Comparison of ENCODE assay signal across 8 mouse cellular contexts in the genomic region with DNA sequence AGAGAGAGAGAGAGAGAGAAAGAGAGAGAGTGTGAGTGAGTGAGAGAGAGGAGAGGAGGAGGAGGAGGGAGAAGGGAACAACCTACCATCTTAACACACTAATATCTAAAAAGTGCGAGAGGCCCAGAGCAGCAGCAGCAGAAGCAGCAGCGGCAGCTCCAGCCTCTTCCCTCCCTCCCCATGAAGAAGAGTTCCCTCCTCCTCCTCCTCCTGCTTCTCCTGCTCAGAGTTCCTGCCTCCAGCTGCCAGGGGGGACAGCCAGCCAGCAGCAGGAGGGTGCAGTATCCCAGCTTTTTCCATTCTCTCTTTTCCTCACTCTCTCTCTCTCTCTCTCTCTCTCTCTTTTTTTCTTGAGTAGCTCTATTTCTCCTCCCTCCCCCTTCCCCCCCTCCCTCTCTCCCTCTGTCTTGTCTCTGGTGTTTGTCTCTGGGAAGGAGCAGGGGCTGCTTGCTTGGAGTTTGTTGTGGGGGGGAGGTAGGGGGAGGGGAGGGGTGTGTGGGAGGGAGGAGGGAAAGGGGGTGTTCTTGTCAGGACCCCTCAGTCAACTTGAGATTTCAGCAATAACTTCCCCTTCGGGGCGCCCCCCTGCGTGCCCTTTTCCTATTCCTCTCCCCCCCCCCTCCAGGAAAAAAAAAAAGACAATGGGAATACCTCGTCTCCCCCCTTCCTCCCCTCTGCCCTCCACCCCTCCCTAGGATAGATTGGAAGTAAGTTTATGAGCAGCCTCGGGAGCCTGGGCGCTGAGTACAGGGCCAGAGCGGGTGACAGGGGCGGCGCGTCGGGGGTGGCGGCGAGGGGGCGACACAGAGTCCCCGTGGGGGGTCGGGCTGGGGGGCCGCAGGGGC.
DNase-seq lines count a peak whose midpoint lies in the region; ATAC-seq lines count a peak whose summit lies in the region.

No protein-coding gene starts in this region.

- peak; percentile 55 for ATAC-seq in hindbrain, embryonic 12.5 days (ENCODE audit: low FRiP score)

- peak overlapping the region; percentile 76 for H3K4me3 ChIP-seq in hindbrain, embryonic 12.5 days

- WGBS in hindbrain, embryonic 12.5 days, result 0% methylated on average over 18 of the region's 19 CpGs

- H3K27me3 ChIP-seq in hindbrain, embryonic 12.5 days, result no peaks in the 10 kb centered on the region

- peak overlapping the region; percentile 84 for H3K4me2 ChIP-seq in hindbrain, embryonic 12.5 days (replicated peaks)

- DNase-seq in MEL-GATA-1-ER (ENCODE audit: extremely low read depth, low read depth), result peak; percentile 62
- DNase-seq in cerebellum, adult 9-10 months, result peak; percentile 59
- peak; percentile 25 to 63 for DNase-seq in frontal cortex, adult 2 months (ENCODE audit: extremely low spot score in 1 of 2, low spot score in 1 of 2)
- peak; percentile 52 for DNase-seq in left cerebral cortex, adult 11 months (ENCODE audit: low spot score)
- DNase-seq in lung, postnatal 25 days (ENCODE audit: low spot score), result peak; percentile 46
- DNase-seq in right cerebral cortex, adult 18-20 months, result peak; percentile 74
- peak; percentile 39 for DNase-seq in urinary bladder, postnatal 25 days (ENCODE audit: low spot score)

- peaks cover 32% of the 10 kb centered on the region for H3K4me1 ChIP-seq in hindbrain, embryonic 12.5 days

- H3K9me3 ChIP-seq in hindbrain, embryonic 12.5 days (replicated peaks), result no peaks in the 10 kb centered on the region

- H3K27ac ChIP-seq in hindbrain, embryonic 12.5 days, result peak overlapping the region; percentile 100

- peak overlapping the region; percentile 94 for H3K9ac ChIP-seq in hindbrain, embryonic 12.5 days

- no peaks in the 10 kb centered on the region for H3K36me3 ChIP-seq in hindbrain, embryonic 12.5 days

Comparison
In these comparisons a context has a peak if more than half of its experiments do, and no peak if none do; other contexts are left out.
1. Peak in every context shown above with its lines: DNase-seq, ATAC-seq, H3K4me3 ChIP-seq and H3K27ac ChIP-seq.